Mouse (Mus musculus): ENCODE measurements around the gene Fasn.
"Not testable (repeated sequence)": the region's sequence is repeated elsewhere in the genome, so short reads cannot be mapped to it uniquely, and the experiment has no call there.

The Fasn gene

DNA sequence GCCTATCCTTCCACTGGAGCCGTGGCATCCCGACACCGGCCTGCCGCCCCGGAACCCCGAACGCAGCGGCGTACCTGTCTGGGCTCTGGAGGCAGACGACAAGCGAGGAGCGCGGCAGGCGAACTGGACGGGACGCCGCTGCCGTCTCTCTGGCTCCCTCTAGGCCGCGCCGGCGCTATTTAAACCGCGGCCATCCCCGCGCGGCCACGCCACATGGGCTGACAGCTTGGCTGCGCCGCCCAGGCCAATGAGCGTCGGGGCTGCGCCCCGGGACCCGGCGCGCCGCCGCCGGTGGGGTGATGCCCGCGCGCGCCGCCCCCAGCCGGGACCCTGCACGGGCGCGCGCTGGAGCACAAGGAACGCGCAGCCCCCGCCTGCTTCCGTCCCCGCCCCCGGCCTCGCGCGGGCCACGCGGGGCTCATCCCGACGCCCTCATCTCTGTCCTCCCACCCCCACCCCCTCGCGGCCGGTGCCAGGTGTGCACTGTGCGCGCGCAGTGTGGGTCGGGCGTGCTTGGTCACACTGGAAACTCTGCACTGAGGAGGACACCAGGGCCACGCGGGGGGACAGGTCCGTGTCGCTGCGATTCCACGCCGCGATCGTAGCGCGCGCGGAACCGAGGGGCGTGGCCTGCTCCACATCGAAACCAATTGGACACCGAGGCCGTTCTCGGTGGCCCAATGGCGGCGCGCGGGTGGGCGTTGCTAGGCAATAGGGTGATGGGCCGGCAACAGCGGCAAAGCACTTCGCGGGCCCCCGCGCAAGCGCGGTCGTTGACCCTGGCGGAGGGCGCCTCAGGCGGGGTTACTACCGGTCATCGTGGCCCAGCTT is at the start of gene Fasn:
TSS of gene Fasn (minus strand) at position 592 of the 831 bp plus-strand sequence.
- DNase-seq (ENCODE audit: low spot score): peak; percentile 90

DNA sequence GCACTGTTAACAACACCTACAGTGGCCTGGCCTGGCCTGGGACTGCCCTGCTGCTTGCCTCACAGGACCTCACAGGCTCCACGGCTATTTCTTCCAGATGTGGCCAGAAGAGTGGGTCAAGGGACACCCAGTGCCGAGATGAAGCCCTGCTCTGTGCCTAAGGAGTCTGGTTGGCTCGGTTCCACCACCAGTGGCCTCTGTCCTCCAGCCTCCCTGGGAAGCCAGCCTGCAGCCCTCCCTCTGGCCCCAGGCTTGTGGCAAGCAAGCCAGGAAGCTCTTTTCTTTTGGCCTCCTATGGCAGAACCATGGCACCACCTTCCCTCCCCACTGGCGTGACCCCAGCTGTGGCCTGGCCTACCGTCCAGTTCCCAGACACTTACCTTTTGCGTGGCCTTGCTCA is 48.9 kb upstream of the Fasn start:
- no peak for DNase-seq (ENCODE audit: low spot score)

DNA sequence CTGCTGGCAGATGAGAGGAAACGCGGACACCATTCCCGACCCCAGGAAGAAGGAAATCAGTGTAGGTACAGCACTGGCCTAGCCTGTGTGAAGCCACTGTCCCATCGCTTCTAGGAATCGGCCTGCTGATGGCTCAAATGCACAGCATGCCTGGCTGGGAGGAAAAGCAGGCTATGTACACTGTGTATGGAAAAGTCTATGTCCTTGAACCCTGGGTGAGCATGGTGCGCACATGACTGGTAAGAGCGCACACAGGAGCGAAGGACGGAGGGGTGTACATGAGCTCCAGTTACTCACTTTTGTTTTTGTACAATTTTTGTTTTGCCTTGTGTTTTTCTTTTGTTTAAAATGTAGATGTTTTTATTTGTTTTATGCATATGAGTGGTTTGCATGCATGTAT is 47.2 kb upstream of the Fasn start:
- DNase-seq (ENCODE audit: low spot score): no peak

- DNase-seq (ENCODE audit: low spot score): no peak
Measured at GRCm38 (mm10) chr11:120865816-120866215, 41.5 kb upstream of the Fasn start.

DNA sequence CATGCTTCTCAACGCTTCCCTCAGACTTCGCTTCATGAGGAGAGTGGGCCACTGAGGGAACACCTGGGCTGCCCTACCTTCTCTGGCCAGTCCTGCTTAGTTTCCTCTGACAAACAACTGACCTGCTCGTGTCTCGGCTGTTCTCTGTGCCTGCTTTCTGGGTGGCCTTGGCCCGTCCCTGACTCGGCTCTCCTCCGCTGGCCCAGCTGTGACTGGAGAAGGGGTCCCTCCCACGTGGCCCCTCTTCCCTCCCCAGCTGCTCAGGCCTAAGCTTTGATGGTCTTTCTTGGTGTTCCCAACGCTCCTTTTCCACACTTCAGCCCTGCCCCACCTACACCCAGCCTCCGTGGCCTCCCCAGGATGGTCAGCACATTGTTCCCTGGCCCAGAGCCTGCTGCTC is 38.5 kb upstream of the Fasn start:
- DNase-seq (ENCODE audit: low spot score): no peak

- DNase-seq (ENCODE audit: low spot score): not testable (repeated sequence)
Measured at GRCm38 (mm10) chr11:120855938-120856337, 31.6 kb upstream of the Fasn start.

DNA sequence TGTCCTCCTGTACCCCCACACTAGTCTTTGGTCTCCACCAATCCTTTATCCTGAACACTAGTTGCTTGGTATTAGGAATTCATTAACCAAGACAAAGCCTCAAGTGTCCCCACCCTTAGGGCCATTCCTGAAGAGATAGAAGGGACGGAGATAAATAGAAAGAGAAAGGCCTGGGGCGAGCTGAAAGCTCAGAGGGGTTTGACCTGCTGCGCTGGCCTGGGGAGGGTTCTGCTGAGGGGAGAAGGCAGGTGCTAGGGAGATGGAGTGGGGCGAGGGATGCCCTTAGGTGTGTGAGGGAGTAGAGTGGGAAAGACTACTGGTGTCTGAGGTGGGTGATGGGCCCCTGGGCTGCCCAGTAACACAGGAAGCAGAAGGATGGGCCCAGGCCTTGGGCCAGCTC is 29.4 kb upstream of the Fasn start:
- DNase-seq (ENCODE audit: low spot score): no peak

GRCm38 (mm10) chr11:120853158-120853557 is 28.8 kb upstream of the Fasn start:
- no peak for DNase-seq (ENCODE audit: low spot score)

GRCm38 (mm10) chr11:120852083-120852935 is 28.0 kb upstream of the Fasn start:
- DNase-seq (ENCODE audit: low spot score): no peak

DNA sequence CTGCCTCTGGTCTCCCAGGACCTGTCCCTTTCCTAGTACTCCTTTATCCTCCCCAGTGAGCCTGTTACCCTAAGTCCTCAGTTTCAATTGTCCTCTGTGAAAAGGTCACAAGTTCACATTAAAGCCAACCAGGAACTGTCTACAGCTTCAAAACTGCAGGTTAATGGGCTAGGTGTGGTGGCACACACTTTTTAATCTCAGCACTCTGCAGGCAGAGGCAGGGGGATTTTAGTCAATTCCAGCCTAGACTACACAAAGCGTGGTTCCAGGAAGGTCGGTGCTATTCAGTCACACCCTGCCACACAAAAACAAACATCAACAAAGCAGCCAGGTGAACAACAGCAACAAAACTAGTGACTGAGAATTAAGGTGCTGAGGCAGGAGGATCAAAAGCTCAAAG is 27.2 kb upstream of the Fasn start:
- no peak for DNase-seq (ENCODE audit: low spot score)

DNA sequence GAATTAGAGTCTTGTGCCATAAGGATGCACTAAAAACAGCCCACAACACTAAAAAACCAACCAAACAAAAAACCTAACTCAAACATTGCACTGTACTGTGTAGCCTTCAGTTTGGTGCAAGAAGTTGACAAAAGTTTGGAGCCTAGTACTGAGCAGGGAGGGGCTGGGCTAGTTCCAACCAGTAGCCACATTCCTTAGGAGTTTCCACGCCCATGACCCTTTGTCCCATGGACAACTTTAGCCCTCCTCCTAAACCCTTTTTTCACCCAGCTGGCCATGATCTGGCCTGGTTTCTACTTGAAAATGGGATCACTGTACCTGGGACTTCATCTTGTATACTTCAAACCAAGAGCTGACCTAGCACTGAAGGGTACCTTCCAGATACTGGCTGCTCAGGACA is 26.8 kb upstream of the Fasn start:
- DNase-seq (ENCODE audit: low spot score): no peak

GRCm38 (mm10) chr11:120850331-120851030 is 26.1 kb upstream of the Fasn start:
- no peak for DNase-seq (ENCODE audit: low spot score)

- DNase-seq (ENCODE audit: low spot score): no peak
Measured at GRCm38 (mm10) chr11:120846725-120847475, 22.6 kb upstream of the Fasn start.

- no peak for DNase-seq (ENCODE audit: low spot score)
Measured at GRCm38 (mm10) chr11:120844329-120844728, 20.0 kb upstream of the Fasn start.

DNA sequence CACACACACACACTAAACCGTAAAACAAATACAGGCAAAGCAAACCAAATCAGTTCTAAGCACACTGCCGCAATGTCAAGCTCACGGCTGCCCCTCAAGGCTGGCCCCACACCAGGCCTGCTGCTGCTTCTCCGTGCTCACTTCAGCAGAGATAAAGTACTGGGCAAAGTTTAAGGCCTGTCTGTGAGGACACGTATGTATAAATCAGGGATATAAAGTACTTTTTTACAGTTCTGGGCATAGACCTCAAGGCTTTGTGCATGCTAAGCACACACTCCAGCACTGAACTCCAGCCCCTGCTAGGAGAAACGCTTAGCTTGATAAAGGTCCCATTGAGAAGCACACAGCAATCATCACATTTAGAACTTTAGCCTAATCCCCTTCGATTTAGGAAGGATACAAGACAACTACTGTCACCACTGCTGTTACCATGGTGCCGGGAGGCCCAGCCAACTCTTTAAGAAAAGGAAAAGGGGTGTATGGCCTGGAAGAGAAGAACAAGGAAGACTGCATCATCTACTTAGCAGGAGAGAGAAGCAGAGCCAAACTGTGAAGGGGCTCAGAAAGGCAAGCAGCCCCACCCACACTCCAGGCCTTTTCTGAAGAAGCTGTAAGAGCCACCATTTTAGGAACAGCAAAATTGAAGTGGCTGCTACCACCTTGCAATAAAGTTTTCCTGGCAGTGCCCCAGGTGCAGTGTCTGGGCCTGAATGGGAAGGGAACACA is 9.4 kb upstream of the Fasn start:
- no peak for DNase-seq (ENCODE audit: low spot score)

- DNase-seq (ENCODE audit: low spot score): not testable (repeated sequence)
Measured at GRCm38 (mm10) chr11:120832962-120833361, 8.6 kb upstream of the Fasn start.

DNA sequence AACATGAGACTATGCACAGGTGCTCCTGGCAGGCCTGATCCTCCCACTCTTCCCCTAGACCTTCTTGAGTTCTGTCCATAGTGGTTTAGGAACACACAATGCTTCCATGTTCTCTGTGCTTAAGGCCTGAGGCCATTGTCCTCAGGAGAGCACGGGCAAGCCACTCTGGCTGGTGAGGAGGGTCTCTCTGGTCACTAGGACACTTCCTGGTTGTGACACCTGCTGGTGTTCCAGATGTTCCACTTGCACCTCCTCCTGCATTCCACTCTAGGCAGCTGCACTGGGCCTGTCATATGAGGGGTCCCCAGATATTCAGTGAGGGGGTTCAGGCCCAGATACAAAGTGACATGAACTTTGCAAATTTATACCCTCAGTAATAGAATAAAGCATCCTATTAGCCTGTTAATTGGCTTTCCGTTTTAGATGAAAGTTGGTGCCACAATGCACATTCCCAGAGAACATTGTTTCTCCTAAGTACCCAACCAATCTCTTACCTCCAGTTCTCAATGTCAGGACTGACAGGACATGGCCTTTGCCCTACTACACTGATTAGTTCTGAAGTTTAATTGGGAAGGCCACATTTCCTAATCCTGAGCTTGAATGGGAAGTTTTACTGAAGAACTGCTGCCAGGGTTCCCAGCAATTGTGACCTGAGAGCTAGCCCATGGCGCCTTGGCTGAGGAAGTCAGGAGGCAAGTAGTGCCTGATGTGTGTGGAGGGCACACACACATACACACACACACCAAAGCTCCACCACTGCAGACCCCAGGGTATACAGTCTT is 7.5 kb upstream of the Fasn start:
- no peak for DNase-seq (ENCODE audit: low spot score)

- DNase-seq (ENCODE audit: low spot score): no peak
Measured at GRCm38 (mm10) chr11:120830686-120831085, 6.3 kb upstream of the Fasn start.

- DNase-seq (ENCODE audit: low spot score): no peak
Measured at GRCm38 (mm10) chr11:120829757-120830532, 5.6 kb upstream of the Fasn start.

DNA sequence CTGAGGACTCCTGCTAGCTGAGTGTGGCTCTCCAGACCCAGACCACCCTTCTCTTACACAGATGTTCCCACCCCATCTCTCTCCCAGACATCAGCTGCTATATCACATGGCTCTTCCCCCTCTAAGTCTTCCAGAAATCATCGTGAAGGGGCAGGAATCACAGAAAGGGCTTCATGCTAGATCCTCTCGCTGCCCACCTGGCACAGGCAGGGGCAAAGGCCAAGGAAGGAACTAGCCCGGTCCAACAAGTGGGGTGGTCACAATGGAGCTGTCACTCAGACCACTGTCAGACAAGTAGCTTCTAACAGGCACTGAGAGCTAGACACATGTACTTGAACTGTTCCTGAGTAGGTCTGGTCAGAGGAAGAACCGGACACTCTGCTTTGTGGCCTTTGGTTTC is 4.1 kb upstream of the Fasn start:
- no peak for DNase-seq (ENCODE audit: low spot score)

Measured in urinary bladder, postnatal 10 days (tissue).